Comparison of ENCODE assay signal across 8 mouse cellular contexts in genomic region chr13:112196789-112197188, GRCm38 (mm10).
A peak's percentile ranks its signal among the peaks of the same experiment; 100 is the strongest.
DNase-seq lines count a peak whose midpoint lies in the region; ATAC-seq lines count a peak whose summit lies in the region.

No protein-coding gene starts in this region.

- WGBS in forebrain, embryonic 11.5 days: 9% methylated on average over 13 of the region's 13 CpGs

- H3K9me3 ChIP-seq in forebrain, embryonic 11.5 days (ENCODE audit: control insufficient read depth, low read length): no peaks in the 10 kb centered on the region

- H3K4me1 ChIP-seq in forebrain, embryonic 11.5 days (replicated peaks; ENCODE audit: control insufficient read depth, insufficient read depth, low read length): no peaks in the 10 kb centered on the region

- no peak overlapping the region for H3K4me3 ChIP-seq in forebrain, embryonic 11.5 days (ENCODE audit: low read depth, low read length)

- H3K36me3 ChIP-seq in forebrain, embryonic 11.5 days (ENCODE audit: control insufficient read depth, insufficient read depth, low read length): no peaks in the 10 kb centered on the region

- no peak overlapping the region for H3K27ac ChIP-seq in forebrain, embryonic 11.5 days (ENCODE audit: low read depth, low read length)

- ATAC-seq in forebrain, embryonic 11.5 days (replicated peaks; ENCODE audit: low FRiP score): no peak
- peak; percentile 51; the same call in 1 of the 2 replicates for ATAC-seq in megakaryocyte, adult 5-6 weeks (ENCODE audit: poor library complexity, severe bottlenecking)
- no peak for ATAC-seq in erythroblast, adult 5-6 weeks (replicated peaks; ENCODE audit: low FRiP score, poor library complexity, severe bottlenecking)

- H3K9ac ChIP-seq in forebrain, embryonic 11.5 days (ENCODE audit: low read length): no peak overlapping the region

- H3K27me3 ChIP-seq in forebrain, embryonic 11.5 days (ENCODE audit: control insufficient read depth, insufficient read depth, low read length): no peaks in the 10 kb centered on the region

- DNase-seq in 3134 (ENCODE audit: extremely low read depth, insufficient read length, low spot score) (peak; percentile 53), ZHBTc4 (ENCODE audit: low read depth, low spot score) (peak; percentile 51)
- DNase-seq in forebrain, embryonic 11.5 days (ENCODE audit: low spot score): peak; percentile 57
- peak; percentile 83 to 85 for DNase-seq in heart, postnatal 10 days
- DNase-seq in kidney, postnatal 25 days: peak; percentile 80 to 81
- DNase-seq in skeletal muscle tissue, adult 2 months (ENCODE audit: low read depth, low spot score): peak; percentile 25

- intact Hi-C loops in heart, postnatal 10 days (cut with DNase I): loop anchor here (2.0 to 5.0 kb wide), 4 partner anchors 259 to 408 kb away; partner anchors contain the start of gene Map3k1

- peak overlapping the region; percentile 37; the same call in 1 of the 2 replicates for H3K4me2 ChIP-seq in forebrain, embryonic 11.5 days (ENCODE audit: low read depth, low read length, severe bottlenecking)

Comparison
In these comparisons a context has a peak if more than half of its experiments do, and no peak if none do; other contexts are left out.
1. DNase-seq: peak in every context shown above with its lines; median percentile 84 in heart, postnatal 10 days; 80 in kidney, postnatal 25 days; 57 in forebrain, embryonic 11.5 days; 53 in 3134; 51 in ZHBTc4; 25 in skeletal muscle tissue, adult 2 months.